Mouse (Mus musculus): ENCODE measurements around the gene Gm20388.

DNA sequence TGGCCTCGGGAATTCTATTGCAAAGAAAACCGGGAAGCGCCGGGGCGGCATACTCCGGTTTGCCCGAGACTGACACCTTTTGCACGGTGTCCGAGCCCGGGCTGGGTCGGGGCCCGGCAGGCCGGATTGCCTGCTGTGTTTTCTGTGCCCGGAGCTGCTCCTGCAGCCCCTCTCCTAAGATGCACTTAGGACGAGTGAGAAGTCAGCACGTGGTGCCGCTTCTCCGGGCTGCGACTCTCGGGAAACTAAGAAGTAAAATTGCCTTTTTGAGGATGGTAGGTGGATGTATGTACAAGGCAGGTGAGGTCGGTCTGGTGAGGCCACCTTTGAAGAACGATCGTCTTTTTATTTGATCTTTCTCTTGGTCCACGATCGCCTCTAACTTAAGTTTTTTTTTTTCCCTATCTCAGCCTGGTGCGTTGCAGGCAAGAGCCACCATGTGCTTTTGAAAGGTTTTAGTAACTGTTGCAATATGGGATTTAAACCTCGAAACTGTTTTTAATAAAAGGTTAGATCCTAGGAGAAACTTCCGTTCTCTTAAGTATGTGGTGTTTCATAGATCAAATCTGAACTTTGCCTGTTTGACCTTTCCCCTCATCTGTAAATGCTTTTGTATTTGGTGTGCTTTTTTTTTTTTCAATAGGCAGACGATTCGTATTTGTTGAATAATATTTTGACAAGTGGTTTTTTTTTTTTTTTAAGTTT, 769 bp downstream of the Gm20388 start:
- TF ChIP-seq CTCF (IDR thresholded peaks at IDR 0.05; ENCODE audit: low read depth) (no peak), EP300 (IDR thresholded peaks at IDR 0.05; ENCODE audit: low read depth) (no peak)
